7 mouse cellular contexts compared by ENCODE assay signal in genomic region chr14:22817346-22818201, GRCm38 (mm10).
DNase-seq lines count a peak whose midpoint lies in the region; ATAC-seq and TF ChIP-seq lines count a peak whose summit lies in the region.

No protein-coding gene starts in this region.

- no peaks in the 10 kb centered on the region for H3K27me3 ChIP-seq in midbrain, postnatal 0 days (ENCODE audit: insufficient read depth, low read length)
- H3K27me3 ChIP-seq in midbrain, embryonic 15.5 days (replicated peaks) = no peaks in the 10 kb centered on the region
- H3K27me3 ChIP-seq in stomach, embryonic 16.5 days (ENCODE audit: control insufficient read depth, insufficient read depth, low read length) = no peaks in the 10 kb centered on the region

- H3K9me3 ChIP-seq in midbrain, postnatal 0 days (ENCODE audit: low read length) = no peaks in the 10 kb centered on the region
- no peaks in the 10 kb centered on the region for H3K9me3 ChIP-seq in midbrain, embryonic 15.5 days
- no peaks in the 10 kb centered on the region for H3K9me3 ChIP-seq in stomach, embryonic 16.5 days (replicated peaks; ENCODE audit: control insufficient read depth, low read length)

- TF ChIP-seq POLR2A in cortical plate, adult 2 months (IDR thresholded peaks at IDR 0.05; ENCODE audit: extremely low read depth, insufficient read depth, low read length) = no peak

- no peak overlapping the region for H3K4me3 ChIP-seq in midbrain, postnatal 0 days (ENCODE audit: low read depth, low read length)
- no peak overlapping the region for H3K4me3 ChIP-seq in midbrain, embryonic 15.5 days
- H3K4me3 ChIP-seq in cortical plate, adult 2 months (ENCODE audit: insufficient read depth, low read length) = no peak overlapping the region
- H3K4me3 ChIP-seq in stomach, embryonic 16.5 days (replicated peaks; ENCODE audit: low read length) = no peak overlapping the region

- H3K4me2 ChIP-seq in midbrain, postnatal 0 days (ENCODE audit: low read depth, low read length, poor library complexity, severe bottlenecking) = no peak overlapping the region
- no peak overlapping the region for H3K4me2 ChIP-seq in midbrain, embryonic 15.5 days
- H3K4me2 ChIP-seq in stomach, embryonic 16.5 days (ENCODE audit: low read depth, low read length) = no peak overlapping the region

- DNase-seq in midbrain, postnatal 0 days (ENCODE audit: low spot score) = peak; percentile 35
- DNase-seq in kidney, postnatal 10 days = peak; percentile 72
- no peak for DNase-seq in cerebellum, adult 9-11 months
- no peak for DNase-seq in right cerebral cortex, postnatal 4 days

- H3K36me3 ChIP-seq in midbrain, postnatal 0 days (ENCODE audit: insufficient read depth, low read length) = no peaks in the 10 kb centered on the region
- H3K36me3 ChIP-seq in midbrain, embryonic 15.5 days (replicated peaks) = no peaks in the 10 kb centered on the region
- H3K36me3 ChIP-seq in stomach, embryonic 16.5 days (ENCODE audit: control insufficient read depth, insufficient read depth, low read length) = no peaks in the 10 kb centered on the region

- no peak for ATAC-seq in midbrain, postnatal 0 days (ENCODE audit: low FRiP score)
- ATAC-seq in midbrain, embryonic 15.5 days (replicated peaks) = no peak
- ATAC-seq in stomach, embryonic 16.5 days (ENCODE audit: insufficient read depth, low FRiP score) = peak; percentile 21; the same call in 1 of the 2 replicates

- H3K4me1 ChIP-seq in midbrain, postnatal 0 days (ENCODE audit: insufficient read depth, low read length) = no peaks in the 10 kb centered on the region
- H3K4me1 ChIP-seq in midbrain, embryonic 15.5 days = peaks cover 9% of the 10 kb centered on the region
- H3K4me1 ChIP-seq in cortical plate, adult 2 months (ENCODE audit: control insufficient read depth, insufficient read depth, low read length) = no peaks in the 10 kb centered on the region
- peaks cover 16% of the 10 kb centered on the region; the same call in 1 of the 2 replicates for H3K4me1 ChIP-seq in stomach, embryonic 16.5 days (ENCODE audit: control insufficient read depth, insufficient read depth, low read length)

- TF ChIP-seq CTCF in midbrain, postnatal 0 days (IDR thresholded peaks at IDR 0.05) = peak; percentile 45
- TF ChIP-seq CTCF in cortical plate, adult 2 months (IDR thresholded peaks at IDR 0.05; ENCODE audit: extremely low read depth, insufficient read depth, low read length) = 0 out of 2 replicates have a peak, but pooled peaks have one; percentile 10

- H3K27ac ChIP-seq in midbrain, postnatal 0 days (ENCODE audit: low read depth, low read length) = no peak overlapping the region
- no peak overlapping the region for H3K27ac ChIP-seq in midbrain, embryonic 15.5 days
- H3K27ac ChIP-seq in cortical plate, adult 2 months (ENCODE audit: insufficient read depth, low read length) = no peak overlapping the region
- H3K27ac ChIP-seq in stomach, embryonic 16.5 days (ENCODE audit: low read length) = no peak overlapping the region

- 83% methylated on average over 6 of the region's 6 CpGs for WGBS in midbrain, postnatal 0 days
- WGBS in midbrain, embryonic 15.5 days = 79% methylated on average over 6 of the region's 6 CpGs
- 61% methylated on average over 6 of the region's 6 CpGs for WGBS in stomach, embryonic 16.5 days

- H3K9ac ChIP-seq in midbrain, postnatal 0 days (replicated peaks; ENCODE audit: low read length, poor library complexity, severe bottlenecking) = no peak overlapping the region
- no peak overlapping the region for H3K9ac ChIP-seq in midbrain, embryonic 15.5 days
- H3K9ac ChIP-seq in stomach, embryonic 16.5 days (ENCODE audit: low read length) = no peak overlapping the region

Comparison
In these comparisons a context has a peak if more than half of its experiments do, and no peak if none do; other contexts are left out.
1. DNase-seq: peak in midbrain, postnatal 0 days (single experiment) and kidney, postnatal 10 days (single experiment); none in cerebellum, adult 9-11 months (single experiment) and right cerebral cortex, postnatal 4 days (single experiment).